Mouse (Mus musculus) midbrain, embryonic 11.5 days (tissue): ENCODE results near the gene Helb. TPM values are rescaled to one million over a fixed set of nuclear protein-coding genes. Genes with fewer than 3 reads are reported as not detected.
A peak's percentile ranks its signal among the peaks of the same experiment; 100 is the strongest.
"Not testable (repeated sequence)": the region's sequence is repeated elsewhere in the genome, so short reads cannot be mapped to it uniquely, and the experiment has no call there.

Experiments
- ATAC-seq: fragments of 200-750 bp; cut with Nextera tagmentation; 2 replicates; pipeline ENCODE4 v1.8.0; 2017; ENCODE audit warnings: moderate TSS enrichment, moderate library complexity; ENCODE audit not compliant: low FRiP score
- DNase-seq: peaks from one replicate; pipeline ENCODE4 v3.0.0; 2015; ENCODE audit warnings: low spot score; ENCODE audit errors: missing footprints
- H3K27ac ChIP-seq: fragments of 300-500 bp; sonication (generic); 2 replicates; pipeline ENCODE4 v1.5.1; 2014; ENCODE audit warnings: low read depth, low read length
- H3K27me3 ChIP-seq: fragments of 300-500 bp; sonication (generic); 2 replicates; pipeline ENCODE4 v1.6.1; 2014; ENCODE audit warnings: mild to moderate bottlenecking, low read length, moderate library complexity, mixed read lengths; ENCODE audit not compliant: control insufficient read depth, insufficient read depth
- H3K36me3 ChIP-seq: fragments of 300-500 bp; sonication (generic); 2 replicates; pipeline ENCODE4 v1.6.1; 2014; ENCODE audit warnings: mild to moderate bottlenecking, low read length, moderate library complexity, mixed read lengths; ENCODE audit not compliant: control insufficient read depth, insufficient read depth
- H3K4me1 ChIP-seq: fragments of 300-500 bp; sonication (generic); 2 replicates; pipeline ENCODE4 v1.6.1; 2014; ENCODE audit warnings: low read length; ENCODE audit not compliant: control insufficient read depth, insufficient read depth
- H3K4me2 ChIP-seq: fragments of 300-500 bp; sonication (generic); 2 replicates; pipeline ENCODE4 v1.6.1; 2014; ENCODE audit warnings: mild to moderate bottlenecking, moderate library complexity
- H3K4me3 ChIP-seq: fragments of 300-500 bp; sonication (generic); 2 replicates; pipeline ENCODE4 v1.5.1; 2014; ENCODE audit warnings: low read depth, low read length
- H3K9ac ChIP-seq: fragments of 300-500 bp; sonication (generic); 2 replicates; pipeline ENCODE4 v1.6.1; 2014; ENCODE audit warnings: low read length
- H3K9me3 ChIP-seq: fragments of 300-500 bp; sonication (generic); 2 replicates; pipeline ENCODE4 v1.6.1; 2016; ENCODE audit warnings: low read length; ENCODE audit not compliant: control insufficient read depth
- WGBS: fragments of 180-500 bp; shearing (Covaris S2); extraction: QIAGEN DNeasy Blood & Tissue Kit; methylation state at CpG from one replicate; pipeline ENCODE4 v1.1.7; 2014; 5-methylcytosine and 5-hydroxymethylcytosine counted together
- polyA plus RNA-seq: library from polyadenylated mRNA; unstranded; fragments of >200 nt; fragmentation: Nextera tagmentation; extraction: Ambion mirVana; gene quantifications from 2 replicates; pipeline ENCODE4 v1.2.1, GENCODE M21; 2014

The Helb gene
- polyA plus RNA-seq, 1 experiment from 2014 or later = 3.7 TPM

- H3K4me1 ChIP-seq = no peaks in the 10 kb centered on the region
- H3K27ac ChIP-seq = no peak overlapping the region
- 64% methylated on average over 13 of the region's 13 CpGs for WGBS
- H3K36me3 ChIP-seq = no peaks in the 10 kb centered on the region
- no peaks in the 10 kb centered on the region for H3K9me3 ChIP-seq
- no peak overlapping the region for H3K4me3 ChIP-seq
- no peak for ATAC-seq
- peak; percentile 75 for DNase-seq
- no peak overlapping the region for H3K9ac ChIP-seq
- H3K27me3 ChIP-seq = no peaks in the 10 kb centered on the region
- no peak overlapping the region for H3K4me2 ChIP-seq
Measured at GRCm38 (mm10) chr10:120128601-120129277, 16.0 kb upstream of the Helb start.

GRCm38 (mm10) chr10:120125465-120125857, 12.7 kb upstream of the Helb start:
- ATAC-seq (no peak), DNase-seq (peak; percentile 84)
- Histone ChIP-seq H3K4me1 (no peaks in the 10 kb centered on the region), H3K9ac (no peak overlapping the region), H3K4me3 (no peak overlapping the region), H3K27me3 (no peaks in the 10 kb centered on the region), H3K9me3 (no peaks in the 10 kb centered on the region), H3K36me3 (no peaks in the 10 kb centered on the region), H3K27ac (no peak overlapping the region), H3K4me2 (no peak overlapping the region)
- 81% methylated on average over 10 of the region's 10 CpGs for WGBS

- no peaks in the 10 kb centered on the region for H3K9me3 ChIP-seq
- WGBS = 54% methylated on average over 7 of the region's 7 CpGs
- no peaks in the 10 kb centered on the region for H3K4me1 ChIP-seq
- DNase-seq (peak; percentile 95), ATAC-seq (no peak)
- H3K36me3 ChIP-seq = no peaks in the 10 kb centered on the region
- no peak overlapping the region for H3K4me3 ChIP-seq
- H3K27ac ChIP-seq = no peak overlapping the region
- H3K4me2 ChIP-seq = no peak overlapping the region
- H3K27me3 ChIP-seq = no peaks in the 10 kb centered on the region
- H3K9ac ChIP-seq = no peak overlapping the region
Measured at GRCm38 (mm10) chr10:120124801-120125464, 12.1 kb upstream of the Helb start.

GRCm38 (mm10) chr10:120123721-120124120, 10.9 kb upstream of the Helb start:
- no peaks in the 10 kb centered on the region for H3K36me3 ChIP-seq
- H3K27me3 ChIP-seq = no peaks in the 10 kb centered on the region
- H3K4me3 ChIP-seq = no peak overlapping the region
- 93% methylated on average over 3 of the region's 3 CpGs for WGBS
- no peak overlapping the region for H3K27ac ChIP-seq
- ATAC-seq = no peak
- H3K4me2 ChIP-seq = no peak overlapping the region
- DNase-seq = peak; percentile 53
- H3K4me1 ChIP-seq = no peaks in the 10 kb centered on the region
- no peaks in the 10 kb centered on the region for H3K9me3 ChIP-seq
- no peak overlapping the region for H3K9ac ChIP-seq

GRCm38 (mm10) chr10:120115249-120115648, 2.5 kb upstream of the Helb start:
- Histone ChIP-seq H3K36me3 (no peaks in the 10 kb centered on the region), H3K27ac (no peak overlapping the region), H3K9ac (no peak overlapping the region), H3K27me3 (no peaks in the 10 kb centered on the region), H3K4me3 (no peak overlapping the region), H3K4me1 (no peaks in the 10 kb centered on the region), H3K9me3 (no peaks in the 10 kb centered on the region), H3K4me2 (no peak overlapping the region)
- ATAC-seq (no peak), DNase-seq (no peak)
- WGBS = 94% methylated on average over 1 of the region's 1 CpGs

GRCm38 (mm10) chr10:120114493-120114892, 1.7 kb upstream of the Helb start:
- Histone ChIP-seq H3K4me1 (no peaks in the 10 kb centered on the region), H3K4me2 (no peak overlapping the region), H3K27ac (no peak overlapping the region), H3K9me3 (no peaks in the 10 kb centered on the region), H3K36me3 (no peaks in the 10 kb centered on the region), H3K4me3 (no peak overlapping the region), H3K9ac (no peak overlapping the region), H3K27me3 (no peaks in the 10 kb centered on the region)
- DNase-seq = no peak
- 44% methylated on average over 7 of the region's 7 CpGs for WGBS
- ATAC-seq = no peak

- ATAC-seq (no peak), DNase-seq (no peak)
- H3K9me3 ChIP-seq = no peaks in the 10 kb centered on the region
- no peak overlapping the region for H3K27ac ChIP-seq
- no peak overlapping the region for H3K9ac ChIP-seq
- no peaks in the 10 kb centered on the region for H3K27me3 ChIP-seq
- no peaks in the 10 kb centered on the region for H3K36me3 ChIP-seq
- H3K4me1 ChIP-seq = no peaks in the 10 kb centered on the region
- H3K4me2 ChIP-seq = no peak overlapping the region
- WGBS = 84% methylated on average over 6 of the region's 6 CpGs
- H3K4me3 ChIP-seq = no peak overlapping the region
Measured at GRCm38 (mm10) chr10:120113980-120114379, 1.2 kb upstream of the Helb start.

- H3K27ac ChIP-seq, H3K4me1 ChIP-seq, H3K27me3 ChIP-seq, DNase-seq, H3K36me3 ChIP-seq, ATAC-seq, H3K9ac ChIP-seq, H3K9me3 ChIP-seq: not testable (repeated sequence)
- Histone ChIP-seq H3K4me3 (peak overlapping the region; percentile 68; the same call in 1 of the 2 replicates), H3K4me2 (peak overlapping the region; percentile 80)
- 76% methylated on average over 9 of the region's 9 CpGs for WGBS
Measured at GRCm38 (mm10) chr10:120113482-120113881, 695 bp upstream of the Helb start.

GRCm38 (mm10) chr10:120111691-120112319, 982 bp downstream of the Helb start:
- Histone ChIP-seq H3K9ac (peak overlapping the region; percentile 72; the same call in 1 of the 2 replicates), H3K27ac (no peak overlapping the region), H3K4me2 (peak overlapping the region; percentile 80), H3K4me3 (peak overlapping the region; percentile 68), H3K9me3 (no peaks in the 10 kb centered on the region), H3K36me3 (no peaks in the 10 kb centered on the region), H3K27me3 (no peaks in the 10 kb centered on the region), H3K4me1 (no peaks in the 10 kb centered on the region)
- ATAC-seq (no peak), DNase-seq (peak; percentile 85)
- 78% methylated on average over 3 of the region's 3 CpGs for WGBS
